Mouse (Mus musculus): ENCODE data around the gene Il1r1.

- no peak for TF ChIP-seq POLR2A (IDR thresholded peaks at IDR 0.05; ENCODE audit: low read depth, low read length)
- no peak for TF ChIP-seq CTCF (IDR thresholded peaks at IDR 0.05; ENCODE audit: borderline replicate concordance, insufficient read depth, low read length)
Measured at GRCm38 (mm10) chr1:40231116-40231515, 6.2 kb downstream of the Il1r1 start.
